Mouse (Mus musculus) lung, embryonic 15.5 days (tissue): Measurements from ENCODE around the gene Mypop. TPM values are rescaled to one million over a fixed set of nuclear protein-coding genes. Genes with fewer than 3 reads are reported as not detected.

Experiments used
- ATAC-seq: fragments of 200-750 bp; cut with Nextera tagmentation; 2 replicates; pipeline ENCODE4 v1.8.0; 2017; ENCODE audit warnings: moderate number of reproducible peaks, borderline replicate concordance; ENCODE audit not compliant: low FRiP score, low TSS enrichment; ENCODE audit errors: extremely low read depth
- H3K27ac ChIP-seq: fragments of 300-500 bp; sonication (generic); 2 replicates; pipeline ENCODE4 v1.5.1; 2015; ENCODE audit warnings: moderate library complexity, mild to moderate bottlenecking, inconsistent platforms
- H3K27me3 ChIP-seq: fragments of 300-500 bp; sonication (generic); 2 replicates; pipeline ENCODE4 v1.6.1; 2015; ENCODE audit warnings: inconsistent platforms
- H3K36me3 ChIP-seq: fragments of 300-500 bp; sonication (generic); 2 replicates; pipeline ENCODE4 v1.6.1; 2015; ENCODE audit warnings: inconsistent platforms
- H3K4me1 ChIP-seq: fragments of 300-500 bp; sonication (generic); 2 replicates; pipeline ENCODE4 v1.6.1; 2015; ENCODE audit warnings: inconsistent platforms
- H3K4me2 ChIP-seq: fragments of 300-500 bp; sonication (generic); 2 replicates; pipeline ENCODE4 v1.6.1; 2015; ENCODE audit warnings: inconsistent platforms, mild to moderate bottlenecking, moderate library complexity
- H3K4me3 ChIP-seq: fragments of 300-500 bp; sonication (generic); 2 replicates; pipeline ENCODE4 v1.5.1; 2015; ENCODE audit warnings: mild to moderate bottlenecking, inconsistent platforms
- H3K9ac ChIP-seq: fragments of 300-500 bp; sonication (generic); 2 replicates; pipeline ENCODE4 v1.6.1; 2015; ENCODE audit warnings: inconsistent platforms
- H3K9me3 ChIP-seq: fragments of 300-500 bp; sonication (generic); 2 replicates; pipeline ENCODE4 v1.6.1; 2016; ENCODE audit warnings: inconsistent platforms
- whole genome bisulfite sequencing: fragments of 180-500 bp; shearing (Covaris S2); methylation state at CpG from one replicate; pipeline ENCODE4 v1.1.7; 2015; 5-methylcytosine and 5-hydroxymethylcytosine counted together
- polyA plus RNA-seq: library from polyadenylated mRNA; unstranded; fragments of >200 nt; fragmentation: Nextera tagmentation; extraction: Ambion mirVana; gene quantifications from 2 replicates; pipeline ENCODE4 v1.2.1, GENCODE M21; 2015

Mypop gene
- polyA plus RNA-seq, 1 experiment from 2014 or later: 3.0 TPM

GRCm38 (mm10) chr7:19005417-19006121, 14.5 kb downstream of the Mypop start:
- 63% methylated on average over 34 of the region's 34 CpGs for WGBS
- Histone ChIP-seq H3K27ac (no peak overlapping the region), H3K9ac (peak overlapping the region; percentile 93), H3K4me3 (peak overlapping the region; percentile 91), H3K4me1 (peaks cover 64% of the 10 kb centered on the region), H3K27me3 (no peaks in the 10 kb centered on the region), H3K36me3 (peaks cover 23% of the 10 kb centered on the region), H3K9me3 (no peaks in the 10 kb centered on the region), H3K4me2 (peak overlapping the region; percentile 94)
- ATAC-seq: no peak

GRCm38 (mm10) chr7:19006476-19006875, 15.4 kb downstream of the Mypop start:
- H3K9me3 ChIP-seq: no peaks in the 10 kb centered on the region
- no peak for ATAC-seq
- no peak overlapping the region for H3K9ac ChIP-seq
- H3K4me2 ChIP-seq: peak overlapping the region; percentile 94
- WGBS: 6% methylated on average over 12 of the region's 12 CpGs
- no peaks in the 10 kb centered on the region for H3K27me3 ChIP-seq
- peak overlapping the region; percentile 91; the same call in 1 of the 2 replicates for H3K4me3 ChIP-seq
- 0 out of 2 replicates have a peak overlapping the region, but pooled peaks have one; percentile 61 for H3K27ac ChIP-seq
- H3K4me1 ChIP-seq: peaks cover 62% of the 10 kb centered on the region
- H3K36me3 ChIP-seq: peaks cover 23% of the 10 kb centered on the region

GRCm38 (mm10) chr7:19007026-19007977, 16.3 kb downstream of the Mypop start:
- Histone ChIP-seq H3K9ac (no peak overlapping the region; the same call in 1 of the 2 replicates), H3K4me3 (no peak overlapping the region; the same call in 1 of the 2 replicates), H3K27ac (peak overlapping the region; percentile 61), H3K4me2 (peak overlapping the region; percentile 25), H3K9me3 (no peaks in the 10 kb centered on the region), H3K4me1 (peaks cover 63% of the 10 kb centered on the region), H3K36me3 (peaks cover 23% of the 10 kb centered on the region), H3K27me3 (no peaks in the 10 kb centered on the region)
- ATAC-seq: no peak
- WGBS: 53% methylated on average over 13 of the region's 13 CpGs

GRCm38 (mm10) chr7:19010581-19010980, 19.5 kb downstream of the Mypop start:
- Histone ChIP-seq H3K36me3 (peaks cover 16% of the 10 kb centered on the region), H3K9me3 (no peaks in the 10 kb centered on the region), H3K27ac (no peak overlapping the region), H3K4me1 (peaks cover 48% of the 10 kb centered on the region), H3K9ac (no peak overlapping the region), H3K4me2 (no peak overlapping the region), H3K4me3 (no peak overlapping the region), H3K27me3 (no peaks in the 10 kb centered on the region)
- 68% methylated on average over 7 of the region's 7 CpGs for WGBS
- ATAC-seq: no peak

GRCm38 (mm10) chr7:19012025-19012621, 21.1 kb downstream of the Mypop start:
- Histone ChIP-seq H3K9ac (peak overlapping the region; percentile 53), H3K27ac (peak overlapping the region; percentile 81), H3K36me3 (peaks cover 5% of the 10 kb centered on the region; the same call in 1 of the 2 replicates), H3K4me3 (peak overlapping the region; percentile 36), H3K4me1 (peaks cover 35% of the 10 kb centered on the region), H3K4me2 (peak overlapping the region; percentile 73), H3K9me3 (no peaks in the 10 kb centered on the region), H3K27me3 (no peaks in the 10 kb centered on the region)
- WGBS: 3% methylated on average over 29 of the region's 31 CpGs
- ATAC-seq: peak; percentile 32; the same call in 1 of the 2 replicates

GRCm38 (mm10) chr7:19012882-19013281, 21.8 kb downstream of the Mypop start:
- no peak for ATAC-seq
- no peaks in the 10 kb centered on the region for H3K27me3 ChIP-seq
- no peak overlapping the region for H3K27ac ChIP-seq
- H3K9me3 ChIP-seq: no peaks in the 10 kb centered on the region
- no peak overlapping the region for H3K4me2 ChIP-seq
- no peak overlapping the region for H3K4me3 ChIP-seq
- WGBS: 32% methylated on average over 2 of the region's 2 CpGs
- H3K36me3 ChIP-seq: no peaks in the 10 kb centered on the region
- H3K9ac ChIP-seq: no peak overlapping the region
- peaks cover 27% of the 10 kb centered on the region for H3K4me1 ChIP-seq

- Histone ChIP-seq H3K4me2 (no peak overlapping the region), H3K9ac (no peak overlapping the region), H3K4me3 (no peak overlapping the region), H3K36me3 (no peaks in the 10 kb centered on the region), H3K4me1 (peaks cover 18% of the 10 kb centered on the region; the same call in 1 of the 2 replicates), H3K27ac (no peak overlapping the region), H3K9me3 (no peaks in the 10 kb centered on the region), H3K27me3 (no peaks in the 10 kb centered on the region)
- no peak for ATAC-seq
- WGBS: 69% methylated on average over 15 of the region's 15 CpGs
Observed at GRCm38 (mm10) chr7:19014452-19014851, 23.4 kb downstream of the Mypop start.

- no peak overlapping the region for H3K4me3 ChIP-seq
- H3K9ac ChIP-seq: no peak overlapping the region
- no peak overlapping the region for H3K27ac ChIP-seq
- no peaks in the 10 kb centered on the region for H3K36me3 ChIP-seq
- peaks cover 17% of the 10 kb centered on the region; the same call in 1 of the 2 replicates for H3K4me1 ChIP-seq
- H3K27me3 ChIP-seq: peaks cover 5% of the 10 kb centered on the region; the same call in 1 of the 2 replicates
- H3K9me3 ChIP-seq: no peaks in the 10 kb centered on the region
- 83% methylated on average over 4 of the region's 4 CpGs for WGBS
- ATAC-seq: no peak
- H3K4me2 ChIP-seq: no peak overlapping the region
Observed at GRCm38 (mm10) chr7:19016042-19016441, 25.0 kb downstream of the Mypop start.

- Histone ChIP-seq H3K4me1 (0 out of 2 replicates have a peak, but pooled peaks cover 6% of the 10 kb centered on the region), H3K27me3 (peaks cover 24% of the 10 kb centered on the region), H3K4me3 (no peak overlapping the region), H3K36me3 (no peaks in the 10 kb centered on the region), H3K4me2 (no peak overlapping the region), H3K9ac (no peak overlapping the region), H3K27ac (no peak overlapping the region), H3K9me3 (no peaks in the 10 kb centered on the region)
- ATAC-seq: no peak
- 83% methylated on average over 7 of the region's 7 CpGs for WGBS
Observed at GRCm38 (mm10) chr7:19017909-19018308, 26.9 kb downstream of the Mypop start.

GRCm38 (mm10) chr7:19021048-19021447, 30.0 kb downstream of the Mypop start:
- no peak for ATAC-seq
- H3K27me3 ChIP-seq: peaks cover 34% of the 10 kb centered on the region
- no peak overlapping the region for H3K4me3 ChIP-seq
- H3K36me3 ChIP-seq: no peaks in the 10 kb centered on the region
- no peak overlapping the region for H3K9ac ChIP-seq
- H3K4me2 ChIP-seq: no peak overlapping the region
- WGBS: 7% methylated on average over 8 of the region's 8 CpGs
- H3K9me3 ChIP-seq: no peaks in the 10 kb centered on the region
- no peak overlapping the region for H3K27ac ChIP-seq
- peaks cover 24% of the 10 kb centered on the region for H3K4me1 ChIP-seq

- peak overlapping the region; percentile 93; the same call in 1 of the 2 replicates for H3K4me3 ChIP-seq
- no peaks in the 10 kb centered on the region for H3K9me3 ChIP-seq
- no peak for ATAC-seq
- H3K4me2 ChIP-seq: peak overlapping the region; percentile 47; the same call in 1 of the 2 replicates
- H3K27ac ChIP-seq: no peak overlapping the region
- no peaks in the 10 kb centered on the region for H3K36me3 ChIP-seq
- H3K27me3 ChIP-seq: peaks cover 34% of the 10 kb centered on the region
- H3K9ac ChIP-seq: no peak overlapping the region
- H3K4me1 ChIP-seq: peaks cover 29% of the 10 kb centered on the region
- WGBS: 39% methylated on average over 18 of the region's 18 CpGs
Observed at GRCm38 (mm10) chr7:19022189-19022958, 31.3 kb downstream of the Mypop start.
